Mouse (Mus musculus) heart, postnatal 4 days (tissue): ENCODE data around the gene Golim4. TPM values are rescaled to one million over a fixed set of nuclear protein-coding genes. Genes with fewer than 3 reads are reported as not detected.
"Not testable (repeated sequence)": the region's sequence is repeated elsewhere in the genome, so short reads cannot be mapped to it uniquely, and the experiment has no call there.

Source experiments
- DNase-seq: peaks from one replicate; pipeline ENCODE4 v3.0.0; 2021
- total RNA-seq, 2 experiments: library from RNA; stranded (reverse); gene quantifications; 2 replicates each; pipeline ENCODE4 v1.2.3; 2021

Golim4 gene
- 10 to 100 TPM; 39.7 to 40.6 TPM for total RNA-seq

GRCm38 (mm10) chr3:75956551-75957302 lies at the start of gene Golim4:
Gene Golim4, minus strand, starts transcription at chr3:75956949.
- peak; percentile 95 for DNase-seq

GRCm38 (mm10) chr3:76005621-76006020 lies 48.9 kb upstream of the Golim4 start:
- DNase-seq = no peak

DNA sequence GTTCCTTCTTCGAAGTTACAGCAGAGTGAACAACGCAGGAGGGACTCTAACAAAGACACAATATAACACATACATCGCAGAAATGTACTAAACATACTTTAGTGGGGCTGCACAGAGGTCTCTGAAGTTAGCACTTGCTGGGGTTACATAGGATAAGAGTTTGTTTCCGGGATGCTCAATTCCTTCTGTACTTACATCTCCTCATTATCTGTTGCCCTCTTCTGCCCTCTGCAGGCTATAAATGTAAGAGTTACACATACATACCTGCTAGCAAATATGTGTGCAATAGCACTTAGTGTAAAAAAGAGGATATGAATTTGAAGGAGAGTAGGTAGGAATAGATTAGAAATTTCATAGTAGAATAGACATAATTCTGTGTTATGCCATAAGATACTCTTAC lies 44.4 kb upstream of the Golim4 start:
- DNase-seq = peak; percentile 46

- DNase-seq = no peak
Observed at GRCm38 (mm10) chr3:76000481-76000880, 43.7 kb upstream of the Golim4 start.

DNA sequence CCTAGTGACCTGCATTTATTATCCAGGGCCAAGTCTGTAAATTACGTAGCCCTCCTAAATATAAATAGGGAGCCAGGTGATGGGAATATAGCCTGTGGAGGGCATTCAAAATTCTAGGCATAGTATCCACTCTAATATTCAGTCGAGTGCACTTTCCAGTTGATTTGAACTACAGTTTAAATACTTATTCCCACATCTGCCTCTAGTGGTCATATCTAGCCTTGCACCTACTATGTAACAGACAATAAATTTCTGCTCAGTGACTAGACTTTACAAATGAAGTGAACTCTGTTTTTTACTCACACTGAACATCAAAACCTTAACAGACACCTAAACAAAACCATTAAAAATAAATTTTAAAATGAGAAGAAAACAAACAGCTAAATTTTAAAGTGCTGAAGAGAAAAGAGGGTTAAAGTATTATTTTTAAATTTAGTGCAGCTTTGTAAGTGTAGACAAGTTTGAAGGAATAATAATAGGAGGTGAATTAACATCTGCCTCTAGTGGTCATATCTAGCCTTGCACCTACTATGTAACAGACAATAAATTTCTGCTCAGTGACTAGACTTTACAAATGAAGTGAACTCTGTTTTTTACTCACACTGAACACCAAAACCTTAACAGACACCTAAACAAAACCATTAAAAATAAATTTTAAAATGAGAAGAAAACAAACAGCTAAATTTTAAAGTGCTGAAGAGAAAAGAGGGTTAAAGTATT lies 24.4 kb upstream of the Golim4 start:
- not testable (repeated sequence) for DNase-seq

GRCm38 (mm10) chr3:75962784-75963772 lies 6.3 kb upstream of the Golim4 start:
- not testable (repeated sequence) for DNase-seq

GRCm38 (mm10) chr3:75955661-75956491 lies 873 bp downstream of the Golim4 start:
- DNase-seq = peak; percentile 13

DNA sequence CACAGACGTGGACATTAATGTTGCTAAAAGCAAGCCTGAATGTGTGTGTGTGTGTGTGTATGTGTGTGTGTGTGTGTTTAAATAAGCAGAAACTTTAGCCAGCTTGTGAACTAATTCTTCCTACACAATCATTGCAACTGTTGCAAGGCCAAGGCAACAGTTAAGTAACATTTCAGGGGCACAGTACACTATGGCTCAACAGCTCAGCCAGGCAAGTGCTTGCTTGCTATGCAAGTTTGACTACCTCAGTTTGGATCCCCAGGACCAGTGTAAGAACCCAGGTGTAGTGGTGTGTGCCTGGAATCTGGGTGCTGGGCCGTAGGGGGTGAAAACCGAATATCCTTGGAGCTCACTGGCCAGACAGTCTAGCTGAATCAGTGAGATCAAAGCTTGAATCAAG lies 2.6 kb downstream of the Golim4 start:
- no peak for DNase-seq

DNA sequence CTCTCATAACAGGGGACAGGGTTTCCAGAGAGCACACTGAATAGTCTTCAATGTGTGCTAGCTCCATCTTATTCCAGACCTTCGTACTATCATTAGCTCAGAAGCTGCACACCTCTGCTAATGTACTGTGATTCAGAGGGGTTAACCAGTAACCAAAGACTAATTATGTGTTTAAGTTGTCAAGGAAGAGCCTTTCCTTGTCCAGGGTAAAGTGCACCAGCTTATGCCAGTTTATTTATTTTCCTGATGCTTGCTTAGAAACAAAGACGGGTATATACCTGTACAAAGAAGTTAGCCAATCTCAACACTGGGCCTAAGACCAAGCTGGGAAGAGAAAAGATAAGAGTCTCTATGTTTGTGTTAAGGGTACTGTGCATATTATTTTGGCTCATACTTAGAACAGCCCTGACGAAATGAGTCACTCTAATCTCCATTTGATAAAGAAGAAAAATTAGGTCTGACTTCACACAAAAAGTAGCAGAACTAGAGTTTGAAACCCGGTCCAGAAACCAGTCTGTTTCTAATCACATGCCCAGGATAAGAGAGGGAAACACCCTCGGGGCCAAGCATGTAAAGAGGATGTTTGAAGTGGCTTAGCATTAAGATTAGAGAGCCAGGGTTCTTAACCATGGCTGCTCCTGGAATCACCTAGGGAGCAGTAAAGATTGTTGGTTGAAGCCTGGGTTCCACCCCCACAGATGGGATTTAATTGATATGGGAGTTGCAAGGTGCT lies 4.3 kb downstream of the Golim4 start:
- no peak for DNase-seq

- DNase-seq = no peak
Observed at GRCm38 (mm10) chr3:75950897-75951296, 5.9 kb downstream of the Golim4 start.

GRCm38 (mm10) chr3:75949358-75949757 lies 7.4 kb downstream of the Golim4 start:
- DNase-seq = no peak

- DNase-seq = no peak
Observed at GRCm38 (mm10) chr3:75948541-75949095, 8.1 kb downstream of the Golim4 start.

DNA sequence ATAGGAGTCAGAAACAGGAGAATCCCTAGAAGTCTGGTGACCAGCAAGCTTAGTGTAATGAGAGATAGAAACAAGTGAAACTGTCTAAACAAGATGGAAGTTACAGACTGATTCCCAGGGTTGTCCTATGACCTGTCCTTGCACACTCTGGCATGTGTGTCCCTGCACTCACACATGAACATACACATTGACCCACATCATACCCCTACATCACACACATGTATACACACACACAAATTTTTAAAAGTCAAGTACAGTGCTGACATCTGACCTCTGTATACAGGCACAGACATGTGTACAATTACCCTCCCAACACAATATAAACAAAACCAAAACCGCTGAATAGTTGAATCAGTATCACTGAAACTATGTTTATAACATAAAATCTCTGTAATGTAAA lies 8.7 kb downstream of the Golim4 start:
- no peak for DNase-seq

- peak; percentile 54 for DNase-seq
Observed at GRCm38 (mm10) chr3:75942303-75943060, 14.3 kb downstream of the Golim4 start.

DNA sequence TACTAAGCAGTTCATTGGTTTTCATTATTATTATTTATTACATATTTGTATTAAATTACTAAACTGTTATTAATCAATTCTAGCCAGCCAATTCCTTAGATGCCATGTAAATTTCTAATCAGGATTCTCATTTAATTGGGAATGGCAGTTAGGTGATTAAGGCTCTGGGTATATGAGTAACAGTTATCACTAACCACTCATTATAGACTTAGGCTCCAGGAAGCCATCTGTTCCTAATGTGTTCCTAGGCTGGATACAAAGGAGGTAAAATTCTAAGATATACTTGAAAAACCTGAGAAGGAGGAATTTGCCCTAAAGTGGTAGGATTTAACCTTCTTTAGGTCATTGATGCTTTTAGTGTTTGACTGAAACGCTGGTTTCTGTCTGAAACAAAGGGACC lies 14.9 kb downstream of the Golim4 start:
- DNase-seq = no peak

DNA sequence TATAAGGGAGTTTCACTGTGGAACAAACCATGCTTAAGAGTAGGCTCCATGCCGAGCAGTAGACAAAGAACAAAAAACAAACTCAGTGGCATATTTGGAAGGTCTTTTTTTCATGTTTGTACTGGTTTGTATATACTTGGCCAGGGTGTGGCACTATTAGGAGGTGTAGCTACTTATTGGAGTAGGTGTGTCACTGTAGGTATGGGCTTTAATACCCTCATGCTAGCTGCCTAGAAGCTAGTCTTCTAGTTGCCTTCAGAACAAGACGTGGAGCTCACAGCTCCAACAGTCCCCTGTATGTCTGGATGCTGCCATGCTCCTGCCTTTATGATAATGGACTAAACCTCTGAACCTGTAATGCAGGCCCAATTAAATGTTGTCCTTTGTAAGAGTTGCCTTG lies 20.6 kb downstream of the Golim4 start:
- no peak for DNase-seq

GRCm38 (mm10) chr3:75930659-75931225 lies 26.0 kb downstream of the Golim4 start:
- no peak for DNase-seq

- no peak for DNase-seq
Observed at GRCm38 (mm10) chr3:75929926-75930548, 26.7 kb downstream of the Golim4 start.

GRCm38 (mm10) chr3:75926327-75926726 lies 30.4 kb downstream of the Golim4 start:
- no peak for DNase-seq
